Mouse (Mus musculus) adrenal gland, adult 18-20 months (tissue): ENCODE measurements around the gene Ddx1. TPM values are rescaled to one million over a fixed set of nuclear protein-coding genes. Genes with fewer than 3 reads are reported as not detected.

Source experiments
- total RNA-seq, 2 experiments: library from RNA; stranded (reverse); gene quantifications; 1 replicate in 1 of 2; 2 replicates in 1 of 2; pipeline ENCODE4 v1.2.3; 2021

Gene Ddx1
- total RNA-seq, 2 experiments from 2014 or later: 71.3 to 80.1 TPM

Other genes with a start within 250 kb of the Ddx1 start
- 10 to 100 TPM; 26.2 to 28.6 TPM for gene Nbas, start 19.9 kb upstream of the Ddx1 start, total RNA-seq